Mouse (Mus musculus): ENCODE results near the gene Samd14. TPM values are rescaled to one million over a fixed set of nuclear protein-coding genes. Genes with fewer than 3 reads are reported as not detected.

Gene Samd14
- polyA plus RNA-seq, 1 experiment from 2014 or later, result 16.3 TPM

- H3K27me3 ChIP-seq (ENCODE audit: control insufficient read depth, insufficient read depth, low read length), result peaks cover 13% of the 10 kb centered on the region
- 63% methylated on average over 5 of the region's 5 CpGs for WGBS (ENCODE audit: insufficient replicate concordance)
- no peak overlapping the region for H3K27ac ChIP-seq (ENCODE audit: low read depth, low read length)
- H3K4me3 ChIP-seq (ENCODE audit: low read depth, low read length), result no peak overlapping the region
- no peak overlapping the region for H3K4me2 ChIP-seq
- peaks cover 60% of the 10 kb centered on the region for H3K4me1 ChIP-seq (ENCODE audit: control insufficient read depth, insufficient read depth, low read length)
- no peak for ATAC-seq (replicated peaks; ENCODE audit: insufficient number of reproducible peaks, low FRiP score, low TSS enrichment)
- H3K9me3 ChIP-seq (replicated peaks; ENCODE audit: control insufficient read depth, low read length), result no peaks in the 10 kb centered on the region
- no peak overlapping the region for H3K9ac ChIP-seq (ENCODE audit: low read depth, low read length)
- no peaks in the 10 kb centered on the region for H3K36me3 ChIP-seq (ENCODE audit: control insufficient read depth, insufficient read depth, low read length)
Observed at GRCm38 (mm10) chr11:95072804-95073203, 63.1 kb downstream of the Samd14 start.

- WGBS (ENCODE audit: insufficient replicate concordance), result 73% methylated on average over 4 of the region's 4 CpGs
- H3K36me3 ChIP-seq (ENCODE audit: control insufficient read depth, insufficient read depth, low read length), result no peaks in the 10 kb centered on the region
- H3K4me1 ChIP-seq (ENCODE audit: control insufficient read depth, insufficient read depth, low read length), result peaks cover 61% of the 10 kb centered on the region
- H3K4me2 ChIP-seq, result no peak overlapping the region
- no peaks in the 10 kb centered on the region for H3K9me3 ChIP-seq (replicated peaks; ENCODE audit: control insufficient read depth, low read length)
- no peak overlapping the region for H3K27ac ChIP-seq (ENCODE audit: low read depth, low read length)
- no peak overlapping the region for H3K9ac ChIP-seq (ENCODE audit: low read depth, low read length)
- no peak for ATAC-seq (replicated peaks; ENCODE audit: insufficient number of reproducible peaks, low FRiP score, low TSS enrichment)
- peaks cover 13% of the 10 kb centered on the region for H3K27me3 ChIP-seq (ENCODE audit: control insufficient read depth, insufficient read depth, low read length)
- no peak overlapping the region for H3K4me3 ChIP-seq (ENCODE audit: low read depth, low read length)
Observed at GRCm38 (mm10) chr11:95073835-95074234, 64.2 kb downstream of the Samd14 start.

GRCm38 (mm10) chr11:95074694-95075093 lies 65.0 kb downstream of the Samd14 start:
- H3K27ac ChIP-seq (ENCODE audit: low read depth, low read length), result no peak overlapping the region
- H3K4me3 ChIP-seq (ENCODE audit: low read depth, low read length), result peak overlapping the region; percentile 72; the same call in 1 of the 2 replicates
- H3K36me3 ChIP-seq (ENCODE audit: control insufficient read depth, insufficient read depth, low read length), result no peaks in the 10 kb centered on the region
- no peaks in the 10 kb centered on the region for H3K9me3 ChIP-seq (replicated peaks; ENCODE audit: control insufficient read depth, low read length)
- H3K4me1 ChIP-seq (ENCODE audit: control insufficient read depth, insufficient read depth, low read length), result peaks cover 63% of the 10 kb centered on the region
- H3K27me3 ChIP-seq (ENCODE audit: control insufficient read depth, insufficient read depth, low read length), result peaks cover 13% of the 10 kb centered on the region
- no peak for ATAC-seq (replicated peaks; ENCODE audit: insufficient number of reproducible peaks, low FRiP score, low TSS enrichment)
- WGBS (ENCODE audit: insufficient replicate concordance), result 56% methylated on average over 4 of the region's 4 CpGs
- peak overlapping the region; percentile 90 for H3K4me2 ChIP-seq
- H3K9ac ChIP-seq (ENCODE audit: low read depth, low read length), result no peak overlapping the region

GRCm38 (mm10) chr11:95075197-95076040 lies 65.7 kb downstream of the Samd14 start:
- H3K36me3 ChIP-seq (ENCODE audit: control insufficient read depth, insufficient read depth, low read length), result no peaks in the 10 kb centered on the region
- ATAC-seq (replicated peaks; ENCODE audit: insufficient number of reproducible peaks, low FRiP score, low TSS enrichment), result no peak
- peak overlapping the region; percentile 72 for H3K4me3 ChIP-seq (ENCODE audit: low read depth, low read length)
- WGBS (ENCODE audit: insufficient replicate concordance), result 3% methylated on average over 19 of the region's 19 CpGs
- H3K4me1 ChIP-seq (ENCODE audit: control insufficient read depth, insufficient read depth, low read length), result peaks cover 60% of the 10 kb centered on the region
- H3K27me3 ChIP-seq (ENCODE audit: control insufficient read depth, insufficient read depth, low read length), result peaks cover 13% of the 10 kb centered on the region
- H3K9me3 ChIP-seq (replicated peaks; ENCODE audit: control insufficient read depth, low read length), result no peaks in the 10 kb centered on the region
- H3K9ac ChIP-seq (ENCODE audit: low read depth, low read length), result peak overlapping the region; percentile 77
- H3K4me2 ChIP-seq, result peak overlapping the region; percentile 90
- H3K27ac ChIP-seq (ENCODE audit: low read depth, low read length), result no peak overlapping the region

Other genes starting within 250 kb of the Samd14 start
- not detected in 2 replicates for gene Tmem92, start 227.2 kb upstream of the Samd14 start, polyA plus RNA-seq (2014; fragmentation: Nextera tagmentation; extraction: Ambion mirVana)
- 129 and 157 TPM in 2 replicates for gene Col1a1, start 73.7 kb upstream of the Samd14 start, polyA plus RNA-seq (2014; fragmentation: Nextera tagmentation; extraction: Ambion mirVana)
- gene Hils1, start 42.3 kb upstream of the Samd14 start, polyA plus RNA-seq (2014; fragmentation: Nextera tagmentation; extraction: Ambion mirVana), result 0.24 TPM in 1 of 2 replicates, not detected in the other
- 24.7 and 25.3 TPM in 2 replicates for gene Sgca, start 33.6 kb upstream of the Samd14 start, polyA plus RNA-seq (2014; fragmentation: Nextera tagmentation; extraction: Ambion mirVana)
- gene Ppp1r9b, start 18.8 kb upstream of the Samd14 start, polyA plus RNA-seq (2014; fragmentation: Nextera tagmentation; extraction: Ambion mirVana), result 11.4 and 16.3 TPM in 2 replicates
- gene Pdk2, start 31.5 kb downstream of the Samd14 start, polyA plus RNA-seq (2014; fragmentation: Nextera tagmentation; extraction: Ambion mirVana), result 45.6 and 53.0 TPM in 2 replicates
- 8.5 and 9.7 TPM in 2 replicates for gene Itga3, start 66.9 kb downstream of the Samd14 start, polyA plus RNA-seq (2014; fragmentation: Nextera tagmentation; extraction: Ambion mirVana)
- gene Dlx3, start 110.2 kb downstream of the Samd14 start, polyA plus RNA-seq (2014; fragmentation: Nextera tagmentation; extraction: Ambion mirVana), result 0.30 and 0.40 TPM in 2 replicates
- not detected in 2 replicates for gene Dlx4, start 136.4 kb downstream of the Samd14 start, polyA plus RNA-seq (2014; fragmentation: Nextera tagmentation; extraction: Ambion mirVana)